Mouse (Mus musculus): ENCODE data around the gene D7Ertd443e. TPM values are rescaled to one million over a fixed set of nuclear protein-coding genes. Genes with fewer than 3 reads are reported as not detected.

Gene D7Ertd443e
- polyA plus RNA-seq, 1 experiment from 2014 or later: 0.95 TPM

GRCm38 (mm10) chr7:134240579-134240978 lies 144.9 kb downstream of the D7Ertd443e start:
- no peak for ATAC-seq (ENCODE audit: insufficient number of reproducible peaks, low FRiP score, low TSS enrichment, low read depth)
- Histone ChIP-seq H3K9ac (no peak overlapping the region), H3K4me3 (no peak overlapping the region), H3K27me3 (peaks cover 14% of the 10 kb centered on the region; the same call in 1 of the 2 replicates), H3K27ac (no peak overlapping the region), H3K4me1 (peaks cover 5% of the 10 kb centered on the region; the same call in 1 of the 2 replicates), H3K9me3 (no peaks in the 10 kb centered on the region), H3K4me2 (no peak overlapping the region), H3K36me3 (no peaks in the 10 kb centered on the region)
- WGBS: 92% methylated on average over 1 of the region's 1 CpGs

GRCm38 (mm10) chr7:134238863-134239262 lies 146.6 kb downstream of the D7Ertd443e start:
- H3K4me1 ChIP-seq: peaks cover 5% of the 10 kb centered on the region; the same call in 1 of the 2 replicates
- H3K9me3 ChIP-seq: no peaks in the 10 kb centered on the region
- H3K9ac ChIP-seq: no peak overlapping the region
- peaks cover 18% of the 10 kb centered on the region; the same call in 1 of the 2 replicates for H3K27me3 ChIP-seq
- no peak overlapping the region for H3K27ac ChIP-seq
- no peak overlapping the region for H3K4me3 ChIP-seq
- ATAC-seq (ENCODE audit: insufficient number of reproducible peaks, low FRiP score, low TSS enrichment, low read depth): no peak
- H3K4me2 ChIP-seq: no peak overlapping the region
- H3K36me3 ChIP-seq: no peaks in the 10 kb centered on the region
- 94% methylated on average over 3 of the region's 3 CpGs for WGBS

GRCm38 (mm10) chr7:134237356-134237755 lies 148.1 kb downstream of the D7Ertd443e start:
- ATAC-seq (ENCODE audit: insufficient number of reproducible peaks, low FRiP score, low TSS enrichment, low read depth): no peak
- Histone ChIP-seq H3K4me1 (peaks cover 5% of the 10 kb centered on the region; the same call in 1 of the 2 replicates), H3K27me3 (peaks cover 18% of the 10 kb centered on the region; the same call in 1 of the 2 replicates), H3K36me3 (no peaks in the 10 kb centered on the region), H3K9me3 (no peaks in the 10 kb centered on the region), H3K4me2 (no peak overlapping the region), H3K27ac (no peak overlapping the region), H3K4me3 (no peak overlapping the region), H3K9ac (no peak overlapping the region)
- 33% methylated on average over 2 of the region's 2 CpGs for WGBS

GRCm38 (mm10) chr7:134236727-134237126 lies 148.7 kb downstream of the D7Ertd443e start:
- Histone ChIP-seq H3K36me3 (no peaks in the 10 kb centered on the region), H3K27me3 (peaks cover 18% of the 10 kb centered on the region; the same call in 1 of the 2 replicates), H3K27ac (no peak overlapping the region), H3K4me2 (no peak overlapping the region), H3K4me1 (peaks cover 9% of the 10 kb centered on the region), H3K9me3 (no peaks in the 10 kb centered on the region), H3K4me3 (no peak overlapping the region), H3K9ac (no peak overlapping the region)
- no peak for ATAC-seq (ENCODE audit: insufficient number of reproducible peaks, low FRiP score, low TSS enrichment, low read depth)

- H3K9ac ChIP-seq: no peak overlapping the region
- H3K27me3 ChIP-seq: peaks cover 16% of the 10 kb centered on the region; the same call in 1 of the 2 replicates
Measured at GRCm38 (mm10) chr7:134235552-134235951, 149.9 kb downstream of the D7Ertd443e start.

GRCm38 (mm10) chr7:134231378-134232346 lies 153.8 kb downstream of the D7Ertd443e start, which contains the start of gene Adam12:
Gene Adam12 (minus strand): TSS chr7:134232146.
- 45% methylated on average over 14 of the region's 14 CpGs for WGBS
- no peak within 1 kb of the TSS for H3K27ac ChIP-seq
- H3K4me1 ChIP-seq: peaks cover 20% of the 10 kb centered on the region
- H3K4me3 ChIP-seq: no peak within 1 kb of the TSS
- H3K4me2 ChIP-seq: no peak within 1 kb of the TSS
- peaks cover 16% of the 10 kb centered on the region for H3K27me3 ChIP-seq
- no peak within 1 kb of the TSS for H3K9ac ChIP-seq
- no peaks in the 10 kb centered on the region for H3K9me3 ChIP-seq
- H3K36me3 ChIP-seq: no peaks in the 10 kb centered on the region
- ATAC-seq (ENCODE audit: insufficient number of reproducible peaks, low FRiP score, low TSS enrichment, low read depth): no peak

More at GRCm38 (mm10) chr7:134235552-134235951, 149.9 kb downstream of the D7Ertd443e start:
- H3K4me2 ChIP-seq: no peak overlapping the region
- H3K27ac ChIP-seq: no peak overlapping the region
- no peak for ATAC-seq (ENCODE audit: insufficient number of reproducible peaks, low FRiP score, low TSS enrichment, low read depth)
- no peaks in the 10 kb centered on the region for H3K9me3 ChIP-seq
- no peak overlapping the region for H3K4me3 ChIP-seq
- WGBS: 76% methylated on average over 2 of the region's 2 CpGs
- H3K36me3 ChIP-seq: no peaks in the 10 kb centered on the region
- H3K4me1 ChIP-seq: peaks cover 12% of the 10 kb centered on the region

GRCm38 (mm10) chr7:134230708-134231107 lies 154.8 kb downstream of the D7Ertd443e start:
- 82% methylated on average over 3 of the region's 3 CpGs for WGBS
- H3K36me3 ChIP-seq: no peaks in the 10 kb centered on the region
- H3K9ac ChIP-seq: no peak overlapping the region
- peaks cover 21% of the 10 kb centered on the region for H3K4me1 ChIP-seq
- peaks cover 18% of the 10 kb centered on the region for H3K27me3 ChIP-seq
- no peak overlapping the region for H3K4me2 ChIP-seq
- no peak for ATAC-seq (ENCODE audit: insufficient number of reproducible peaks, low FRiP score, low TSS enrichment, low read depth)
- H3K27ac ChIP-seq: no peak overlapping the region
- no peak overlapping the region for H3K4me3 ChIP-seq
- H3K9me3 ChIP-seq: no peaks in the 10 kb centered on the region

GRCm38 (mm10) chr7:134229899-134230298 lies 155.6 kb downstream of the D7Ertd443e start:
- 83% methylated on average over 2 of the region's 2 CpGs for WGBS
- no peak overlapping the region for H3K4me3 ChIP-seq
- no peak overlapping the region for H3K9ac ChIP-seq
- peaks cover 29% of the 10 kb centered on the region for H3K4me1 ChIP-seq
- H3K27ac ChIP-seq: no peak overlapping the region
- no peaks in the 10 kb centered on the region for H3K9me3 ChIP-seq
- H3K27me3 ChIP-seq: peaks cover 26% of the 10 kb centered on the region
- no peak for ATAC-seq (ENCODE audit: insufficient number of reproducible peaks, low FRiP score, low TSS enrichment, low read depth)
- no peak overlapping the region for H3K4me2 ChIP-seq
- H3K36me3 ChIP-seq: no peaks in the 10 kb centered on the region

GRCm38 (mm10) chr7:134227773-134228455 lies 157.5 kb downstream of the D7Ertd443e start:
- no peak for ATAC-seq (ENCODE audit: insufficient number of reproducible peaks, low FRiP score, low TSS enrichment, low read depth)
- H3K27ac ChIP-seq: peak overlapping the region; percentile 57; the same call in 1 of the 2 replicates
- peaks cover 32% of the 10 kb centered on the region for H3K27me3 ChIP-seq
- no peak overlapping the region for H3K9ac ChIP-seq
- 33% methylated on average over 13 of the region's 13 CpGs for WGBS
- no peaks in the 10 kb centered on the region for H3K36me3 ChIP-seq
- no peak overlapping the region for H3K4me2 ChIP-seq
- H3K4me1 ChIP-seq: peaks cover 39% of the 10 kb centered on the region
- no peaks in the 10 kb centered on the region for H3K9me3 ChIP-seq
- H3K4me3 ChIP-seq: no peak overlapping the region

- ATAC-seq (ENCODE audit: insufficient number of reproducible peaks, low FRiP score, low TSS enrichment, low read depth): no peak
- Histone ChIP-seq H3K4me2 (no peak overlapping the region), H3K4me3 (no peak overlapping the region), H3K4me1 (peaks cover 39% of the 10 kb centered on the region), H3K9me3 (no peaks in the 10 kb centered on the region), H3K36me3 (no peaks in the 10 kb centered on the region), H3K27ac (no peak overlapping the region), H3K9ac (no peak overlapping the region), H3K27me3 (peaks cover 32% of the 10 kb centered on the region)
- 73% methylated on average over 4 of the region's 4 CpGs for WGBS
Measured at GRCm38 (mm10) chr7:134227101-134227500, 158.4 kb downstream of the D7Ertd443e start.

- H3K4me3 ChIP-seq: no peak overlapping the region
- ATAC-seq (ENCODE audit: insufficient number of reproducible peaks, low FRiP score, low TSS enrichment, low read depth): no peak
- H3K4me1 ChIP-seq: peaks cover 32% of the 10 kb centered on the region
- 80% methylated on average over 3 of the region's 3 CpGs for WGBS
- H3K27me3 ChIP-seq: peaks cover 32% of the 10 kb centered on the region
- H3K4me2 ChIP-seq: no peak overlapping the region
- no peak overlapping the region for H3K27ac ChIP-seq
- H3K36me3 ChIP-seq: no peaks in the 10 kb centered on the region
- no peak overlapping the region for H3K9ac ChIP-seq
- H3K9me3 ChIP-seq: no peaks in the 10 kb centered on the region
Measured at GRCm38 (mm10) chr7:134226231-134226630, 159.2 kb downstream of the D7Ertd443e start.
